Mouse (Mus musculus) spleen, postnatal 0 days (tissue): ENCODE data around the gene Dhodh. TPM values are rescaled to one million over a fixed set of nuclear protein-coding genes. Genes with fewer than 3 reads are reported as not detected.

ENCODE experiments used
- polyA plus RNA-seq: library from polyadenylated mRNA; unstranded; fragments of >200 nt; fragmentation: Nextera tagmentation; extraction: Ambion mirVana; gene quantifications from 2 replicates; pipeline ENCODE4 v1.2.1, GENCODE M21; 2015

Dhodh gene
- 22.0 and 23.6 TPM in 2 replicates for polyA plus RNA-seq

DNA sequence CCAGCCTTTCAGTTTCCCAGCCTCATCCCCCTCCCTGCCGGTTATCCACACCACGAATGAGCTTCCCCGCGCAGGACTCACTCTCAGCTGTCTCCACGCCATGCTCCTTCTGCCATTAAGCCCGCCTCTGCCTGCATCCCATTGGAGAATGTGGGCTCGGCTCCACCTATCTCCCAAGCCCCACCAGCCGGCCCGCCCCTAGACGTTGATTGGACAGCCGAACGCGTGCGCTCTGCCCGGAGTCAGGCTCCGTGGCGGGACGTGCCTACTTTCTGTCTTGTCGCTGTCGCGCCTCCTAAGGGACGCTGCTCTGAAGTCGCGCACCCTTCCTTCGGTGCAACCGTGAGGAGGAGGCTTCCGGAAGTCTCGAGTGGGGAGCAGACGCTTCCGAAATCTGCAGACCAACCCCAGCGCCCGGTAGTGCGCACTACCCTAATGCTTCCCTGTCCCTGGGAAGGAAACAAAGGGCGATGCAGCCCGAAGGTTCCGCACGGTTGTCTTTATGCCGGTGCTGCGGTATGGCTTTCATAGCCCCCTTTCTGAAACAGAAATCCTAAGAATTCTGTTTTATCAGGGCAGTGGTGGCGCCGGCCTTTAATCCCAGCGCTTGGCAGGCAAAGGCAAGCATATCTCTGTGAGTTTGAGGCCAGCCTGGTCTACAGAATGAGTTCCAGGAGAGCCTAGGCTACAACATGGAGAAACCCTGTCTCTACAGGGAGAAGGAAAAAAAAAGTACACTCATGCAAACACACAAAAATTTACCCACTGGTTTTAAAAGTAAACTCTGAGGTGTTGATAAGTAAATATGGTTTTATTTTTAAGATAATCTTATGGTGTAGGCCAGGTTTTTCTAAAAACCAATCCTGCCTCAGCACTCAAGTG lies at the start of gene Dhodh:
Gene Dhodh (minus strand): TSS at position 403 of the 882 bp plus-strand sequence.

DNA sequence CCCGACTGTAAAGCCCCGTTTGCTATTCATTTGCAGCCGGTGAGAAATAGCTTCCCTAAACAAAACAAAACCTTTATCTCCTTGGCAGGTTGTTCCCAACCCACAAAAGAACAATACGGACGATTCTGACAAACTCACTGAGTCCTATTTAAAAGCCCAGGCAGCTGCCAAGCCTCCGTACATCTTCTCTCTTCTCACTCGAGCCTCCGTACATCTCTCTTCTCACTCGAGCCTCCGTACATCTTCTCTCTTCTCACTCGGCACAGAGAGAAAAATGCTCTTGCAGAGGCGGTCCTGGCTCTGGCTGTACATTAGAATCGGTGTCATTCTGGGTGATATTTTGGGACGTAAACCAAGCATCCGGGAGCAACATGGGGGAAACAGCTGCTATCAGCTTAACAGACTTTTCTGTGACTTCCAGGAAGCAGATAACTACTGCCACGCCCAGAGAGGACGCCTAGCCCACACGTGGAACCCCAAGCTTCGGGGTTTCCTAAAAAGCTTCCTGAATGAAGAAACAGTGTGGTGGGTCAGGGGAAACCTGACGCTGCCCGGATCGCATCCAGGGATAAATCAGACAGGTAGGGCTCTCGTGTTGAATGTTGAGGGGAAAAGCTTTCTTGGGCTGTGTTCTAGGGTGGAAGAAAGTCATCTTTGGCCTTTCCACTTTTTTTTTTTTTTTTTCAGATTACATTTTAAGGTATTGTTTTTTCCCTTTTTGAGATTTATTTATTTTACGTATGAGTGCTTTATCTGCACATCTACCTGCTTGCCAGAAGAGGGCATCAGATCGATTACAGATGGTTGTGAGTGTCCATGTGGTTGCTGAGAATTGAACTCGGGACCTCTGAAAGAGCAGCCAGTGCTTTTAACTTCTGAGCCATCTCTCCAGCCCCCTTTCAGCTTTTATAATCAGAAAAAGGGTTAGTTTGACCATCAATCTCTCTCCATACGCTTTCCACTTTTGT lies 6.1 kb upstream of the Dhodh start, which contains the start of gene Pkd1l3:
Gene Pkd1l3 (plus strand): TSS at position 275 of the 968 bp plus-strand sequence.

DNA sequence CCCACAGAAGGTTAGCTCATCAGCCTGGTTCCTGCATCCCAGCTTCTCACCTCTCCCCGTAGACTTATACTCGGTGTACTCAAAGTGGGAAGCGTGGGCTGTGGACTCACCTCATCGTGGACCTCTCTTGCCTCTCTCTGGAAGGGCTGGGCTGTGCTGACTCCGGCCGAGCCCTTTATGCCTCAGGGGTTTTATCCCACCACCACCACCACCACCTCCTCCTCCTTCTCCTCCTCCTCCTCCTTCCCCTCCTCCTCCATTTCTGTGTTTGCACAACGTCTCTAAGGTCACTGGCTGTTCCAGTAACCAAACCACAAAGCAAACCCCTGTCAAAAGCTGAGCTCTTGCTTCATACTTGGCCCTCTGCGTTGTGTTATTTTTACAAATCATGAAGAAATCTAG lies 29.6 kb downstream of the Dhodh start, which contains the start of gene Hp:
Gene Hp (minus strand): TSS at position 273 of the 402 bp plus-strand sequence.

DNA sequence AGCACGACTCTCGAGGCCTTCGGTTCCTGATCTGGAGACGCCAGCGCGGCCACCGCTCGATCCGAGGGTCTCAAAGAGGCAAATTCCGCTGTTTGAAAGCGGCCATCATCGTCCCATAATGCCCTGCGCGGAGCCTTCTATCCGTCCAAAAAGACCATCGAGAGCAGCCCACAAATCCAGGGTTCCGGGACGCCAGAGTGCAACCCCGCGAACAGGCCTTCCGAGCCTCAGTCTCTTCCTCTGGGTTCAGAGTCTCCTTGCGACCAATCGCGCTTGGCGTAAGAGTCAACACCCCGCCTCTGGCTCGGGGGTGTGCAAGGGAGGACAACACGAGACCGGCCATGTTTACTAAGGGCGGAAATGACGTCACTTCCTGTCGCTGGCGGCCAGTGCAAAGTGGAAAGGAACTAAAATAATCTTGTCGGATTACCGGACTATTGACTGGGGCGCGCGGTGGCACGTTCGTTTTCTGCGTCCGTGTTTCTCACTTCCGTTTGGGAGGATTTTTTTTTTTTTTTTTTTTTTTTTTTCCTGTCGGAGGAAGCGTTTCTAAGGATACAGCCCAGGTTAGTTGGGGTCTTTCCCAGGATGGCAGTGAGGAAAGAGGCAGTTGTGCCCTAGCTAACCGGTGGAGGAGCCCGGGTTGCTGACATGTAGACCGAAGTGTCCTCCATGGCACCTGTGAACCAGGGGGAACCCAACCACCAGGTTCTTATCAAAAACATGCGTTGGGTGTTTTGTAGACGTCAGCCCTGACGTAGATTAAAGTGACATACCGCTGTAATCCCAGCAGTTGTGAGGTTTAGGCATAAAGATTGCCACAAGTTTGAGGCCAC lies 42.8 kb downstream of the Dhodh start, which contains the start of the genes Dhx38 and Txnl4b:
Gene Dhx38 (minus strand): TSS at position 364 of the 836 bp plus-strand sequence.
Gene Txnl4b (plus strand): TSS at position 395 of the 836 bp plus-strand sequence.

Other genes starting within 250 kb of the Dhodh start
- 0.05 TPM in 1 of 2 replicates, not detected in the other for gene Pmfbp1, start 114.6 kb downstream of the Dhodh start, polyA plus RNA-seq
- 12.2 and 13.1 TPM in 2 replicates for gene Dhx38, start 42.8 kb downstream of the Dhodh start, polyA plus RNA-seq
- gene Txnl4b, start 42.8 kb downstream of the Dhodh start, polyA plus RNA-seq = 14.8 and 16.3 TPM in 2 replicates
- gene Hp, start 29.5 kb downstream of the Dhodh start, polyA plus RNA-seq = 119 and 151 TPM in 2 replicates
- gene Pkd1l3, start 5.8 kb upstream of the Dhodh start, polyA plus RNA-seq = 0.62 and 0.82 TPM in 2 replicates
- 52.7 and 60.5 TPM in 2 replicates for gene Ist1, start 84.6 kb upstream of the Dhodh start, polyA plus RNA-seq
- 9.2 and 10.5 TPM in 2 replicates for gene Zfp821, start 96.9 kb upstream of the Dhodh start, polyA plus RNA-seq
- gene Atxn1l, start 129.1 kb upstream of the Dhodh start, polyA plus RNA-seq = 2.8 and 3.3 TPM in 2 replicates
- 15.9 and 17.2 TPM in 2 replicates for gene Ap1g1, start 169.9 kb upstream of the Dhodh start, polyA plus RNA-seq